Mouse (Mus musculus) CH12.LX (cell line): Measurements from ENCODE around the gene Cntfr.
A peak's percentile ranks its signal among the peaks of the same experiment; 100 is the strongest.

ENCODE experiments used
- BHLHE40 ChIP-seq: IDR thresholded peaks from 2 replicates; pipeline ENCODE4 v1.6.1; 2011; ENCODE audit warnings: mild to moderate bottlenecking, low read depth, low read length, improper control_type of control experiment
- CTCF ChIP-seq, 2 experiments: IDR thresholded peaks in 1 of 2; conservative IDR thresholded peaks in 1 of 2; 2 replicates each; pipeline ENCODE4 v1.5.1; 2011 to 2012; ENCODE audit warnings: low read depth in 2 of 2, low read length in 2 of 2, improper control_type of control experiment in 1 of 2, inconsistent platforms in 1 of 2, mild to moderate bottlenecking in 1 of 2, moderate library complexity in 1 of 2
- EP300 ChIP-seq: IDR thresholded peaks from 2 replicates; pipeline ENCODE4 v1.6.1; 2011; ENCODE audit warnings: low read length, improper control_type of control experiment
- MAFK ChIP-seq: IDR thresholded peaks from 2 replicates; pipeline ENCODE4 v1.6.1; 2011; ENCODE audit warnings: low read length, improper control_type of control experiment; ENCODE audit not compliant: insufficient replicate concordance
- NELFE ChIP-seq: IDR thresholded peaks from 2 replicates; pipeline ENCODE4 v1.6.1; 2011; ENCODE audit warnings: low read depth, low read length, improper control_type of control experiment
- POLR2A ChIP-seq: IDR thresholded peaks from 2 replicates; pipeline ENCODE4 v1.6.1; 2011; ENCODE audit warnings: low read depth, mild to moderate bottlenecking, improper control_type of control experiment, low read length
- RAD21 ChIP-seq: IDR thresholded peaks from 2 replicates; pipeline ENCODE4 v1.6.1; 2011; ENCODE audit warnings: low read depth, mild to moderate bottlenecking, low read length, improper control_type of control experiment, moderate library complexity
- UBTF ChIP-seq: IDR thresholded peaks from 2 replicates; pipeline ENCODE4 v1.6.1; 2012; ENCODE audit warnings: low read depth, mild to moderate bottlenecking, inconsistent platforms, low read length, improper control_type of control experiment, moderate library complexity
- USF1 ChIP-seq: IDR thresholded peaks from 2 replicates; pipeline ENCODE4 v1.6.1; 2014; ENCODE audit warnings: low read depth, mild to moderate bottlenecking, inconsistent platforms, low read length, improper control_type of control experiment
- USF2 ChIP-seq: conservative IDR thresholded peaks from 2 replicates; pipeline ENCODE4 v1.6.1; 2011; ENCODE audit warnings: low read depth, low read length, improper control_type of control experiment
- ZC3H11A ChIP-seq: IDR thresholded peaks from 2 replicates; pipeline ENCODE4 v1.6.1; 2012; ENCODE audit warnings: low read depth, mild to moderate bottlenecking, inconsistent platforms, low read length, improper control_type of control experiment
- ZKSCAN1 ChIP-seq: IDR thresholded peaks from 2 replicates; pipeline ENCODE4 v1.6.1; 2012; ENCODE audit warnings: low read depth, inconsistent platforms, low read length, improper control_type of control experiment, borderline replicate concordance
- ZMIZ1 ChIP-seq: IDR thresholded peaks from 2 replicates; pipeline ENCODE4 v1.6.1; 2012; ENCODE audit warnings: low read depth, mild to moderate bottlenecking, inconsistent platforms, low read length, improper control_type of control experiment

GRCm38 (mm10) chr4:41631390-41631789, 65.5 kb downstream of the Cntfr start:
- 0 out of 2 replicates have a peak, but pooled peaks have one; percentile 47 for TF ChIP-seq ZMIZ1
- TF ChIP-seq ZC3H11A: no peak
- TF ChIP-seq BHLHE40: no peak
- 0 out of 2 replicates have a peak, but pooled peaks have one; percentile 34 for TF ChIP-seq NELFE
- TF ChIP-seq POLR2A: no peak; the same call in 1 of the 2 replicates
- TF ChIP-seq CTCF (conservative IDR thresholded peaks at IDR 0.05 in 1 of 2, IDR thresholded peaks at IDR 0.05 in 1 of 2; ENCODE audit: low read depth in 2 of 2, low read length in 2 of 2): no peak
- no peak for TF ChIP-seq USF2
- TF ChIP-seq ZKSCAN1: no peak
- TF ChIP-seq MAFK: no peak
- no peak for TF ChIP-seq UBTF
- no peak; the same call in 1 of the 2 replicates for TF ChIP-seq EP300
- TF ChIP-seq USF1: no peak
- no peak for TF ChIP-seq RAD21
